Mouse (Mus musculus) stomach, adult 2 months (tissue): ENCODE data around the gene Gm8369. TPM values are rescaled to one million over a fixed set of nuclear protein-coding genes. Genes with fewer than 3 reads are reported as not detected.

Experiments
- polyA plus RNA-seq: library from polyadenylated mRNA; depleted of rRNA; stranded (reverse); fragments of >200 nt; gene quantifications from 2 replicates; pipeline ENCODE4 v1.2.3, GENCODE M21; 2012; rRNA removed

The Gm8369 gene
- 0.10 TPM in 1 of 2 replicates, not detected in the other for polyA plus RNA-seq

DNA sequence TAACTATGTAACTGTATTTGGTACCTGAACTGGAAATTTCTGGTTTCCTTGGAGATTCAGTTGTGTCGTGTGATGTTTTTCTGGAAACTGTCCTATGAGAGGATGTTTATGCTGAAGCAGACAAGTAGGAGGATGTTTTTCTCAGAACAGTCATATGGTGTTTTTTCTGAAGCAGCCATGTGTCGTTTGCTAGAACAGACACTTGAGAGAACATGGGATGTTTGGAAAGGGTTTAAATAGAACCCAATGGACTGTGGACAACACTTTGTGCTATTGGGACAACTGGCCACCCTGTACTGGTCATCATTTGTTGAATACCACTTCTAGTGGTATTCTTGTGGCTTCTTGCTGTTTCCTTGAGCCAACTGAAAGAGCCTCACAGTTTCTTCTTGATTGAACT is at the start of gene Gm8369:
Gene Gm8369, plus strand, starts transcription at position 193 of the 400 bp plus-strand sequence.

DNA sequence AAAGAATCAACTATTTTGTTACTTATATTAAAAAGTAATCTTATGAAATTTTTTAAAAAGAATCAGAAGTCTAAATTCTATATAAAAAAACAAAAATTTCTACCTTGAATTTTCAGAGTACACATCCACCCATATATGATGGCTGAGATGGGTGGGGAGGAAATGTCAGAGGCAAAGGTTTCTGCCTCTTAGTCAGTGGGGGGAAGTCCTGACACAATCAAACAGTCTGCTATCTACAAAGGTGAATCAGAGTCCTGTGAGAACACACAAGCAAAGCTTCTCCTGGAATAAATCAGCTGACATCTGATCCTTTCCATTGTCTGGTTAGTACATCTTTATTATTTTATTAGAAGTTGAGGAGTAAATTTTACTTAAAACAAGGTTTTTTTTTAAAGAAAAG is 42.4 kb upstream of the Gm8369 start, which contains the start of gene Ms4a4b:
Gene Ms4a4b, plus strand, starts transcription at position 216 of the 400 bp plus-strand sequence.

DNA sequence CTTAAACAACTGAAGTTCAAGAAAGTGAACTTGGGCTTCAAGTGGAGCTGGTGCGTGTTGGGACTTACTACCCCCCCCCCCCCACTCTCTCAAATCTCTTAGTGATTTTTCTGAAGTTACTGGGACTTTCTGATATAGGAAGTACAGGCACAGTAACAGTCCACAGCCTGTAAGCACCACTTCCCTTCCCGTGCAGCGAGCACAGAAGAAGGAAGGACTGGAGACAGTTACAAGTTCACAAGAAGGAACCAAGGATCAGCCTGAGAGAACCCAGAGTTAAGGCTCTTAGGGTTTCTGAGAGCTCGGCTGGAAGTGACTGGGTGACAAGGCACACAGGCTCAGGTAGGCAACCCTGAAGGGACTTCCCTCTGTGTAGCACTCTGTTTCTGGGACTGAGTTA is 16.5 kb upstream of the Gm8369 start, which contains the start of gene Ms4a6c:
Gene Ms4a6c, plus strand, starts transcription at position 152 of the 400 bp plus-strand sequence.

DNA sequence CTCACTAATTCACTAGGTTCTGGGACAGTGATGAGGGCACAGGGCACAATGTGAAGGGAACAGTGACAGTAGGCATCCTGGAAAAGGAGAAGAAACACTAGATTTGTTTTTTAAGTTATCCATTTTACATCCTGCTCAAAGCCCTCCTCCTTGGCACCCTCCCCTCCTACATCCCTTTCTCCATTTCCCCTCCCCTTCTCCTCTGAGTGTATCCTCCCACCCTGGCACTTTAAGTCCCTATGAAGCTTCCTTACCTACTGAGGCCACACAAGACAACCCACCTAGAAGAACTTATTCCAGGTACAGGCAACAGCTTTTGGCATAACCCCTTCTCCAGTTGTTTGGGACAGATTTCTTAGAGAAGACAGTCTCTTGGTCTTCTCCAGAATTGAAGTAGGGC is 30.5 kb downstream of the Gm8369 start, which contains the start of gene Ms4a6b:
Gene Ms4a6b, plus strand, starts transcription at position 267 of the 400 bp plus-strand sequence.

DNA sequence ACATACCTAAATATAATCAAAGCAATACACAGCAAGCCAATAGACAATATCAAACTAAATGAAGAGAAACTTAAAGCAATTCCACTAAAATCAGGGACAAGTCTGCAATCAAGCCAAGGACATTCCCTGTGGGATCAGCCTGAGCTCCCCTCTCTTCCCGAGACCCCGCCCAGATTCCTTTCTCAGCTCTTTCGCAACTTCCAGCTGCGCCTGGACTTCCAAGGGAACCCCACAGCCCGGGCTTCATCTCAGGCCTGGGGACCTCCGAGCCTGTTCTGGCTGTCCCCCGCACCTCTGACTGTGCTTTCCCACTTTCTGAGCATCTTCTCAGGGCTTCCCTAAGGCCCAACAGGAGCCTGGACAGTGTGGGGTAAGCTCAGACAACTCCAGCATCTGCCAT is 50.9 kb downstream of the Gm8369 start, which contains the start of gene Ms4a4d:
Gene Ms4a4d, plus strand, starts transcription at position 209 of the 400 bp plus-strand sequence.

Other genes with a start within 250 kb of the Gm8369 start
- not detected in 2 replicates for gene Ms4a1, start 219.7 kb upstream of the Gm8369 start, polyA plus RNA-seq
- not detected in 2 replicates for gene Ms4a5, start 202.1 kb upstream of the Gm8369 start, polyA plus RNA-seq
- gene Ms4a14, start 171.5 kb upstream of the Gm8369 start, polyA plus RNA-seq: 0.01 and 0.10 TPM in 2 replicates
- gene Ms4a7, start 149.8 kb upstream of the Gm8369 start, polyA plus RNA-seq: 0.42 TPM in 2 replicates
- 0.15 TPM in 1 of 2 replicates, not detected in the other for gene Ms4a4a, start 110.4 kb upstream of the Gm8369 start, polyA plus RNA-seq
- 0.12 TPM in 1 of 2 replicates, not detected in the other for gene Ms4a4c, start 81.2 kb upstream of the Gm8369 start, polyA plus RNA-seq
- gene Ms4a4b, start 42.4 kb upstream of the Gm8369 start, polyA plus RNA-seq: 0.02 and 0.06 TPM in 2 replicates
- 0.50 and 0.77 TPM in 2 replicates for gene Ms4a6c, start 16.6 kb upstream of the Gm8369 start, polyA plus RNA-seq
- gene Ms4a6b, start 30.6 kb downstream of the Gm8369 start, polyA plus RNA-seq: 0.23 and 0.65 TPM in 2 replicates
- 7.7 and 10.7 TPM in 2 replicates for gene Ms4a4d, start 50.9 kb downstream of the Gm8369 start, polyA plus RNA-seq
- 0.17 and 0.59 TPM in 2 replicates for gene Ms4a6d, start 118.9 kb downstream of the Gm8369 start, polyA plus RNA-seq
- gene Ms4a2, start 137.8 kb downstream of the Gm8369 start, polyA plus RNA-seq: 0.06 TPM in 1 of 2 replicates, not detected in the other
- gene Ms4a3, start 154.9 kb downstream of the Gm8369 start, polyA plus RNA-seq: not detected in 2 replicates
- gene Oosp2, start 174.6 kb downstream of the Gm8369 start, polyA plus RNA-seq: not detected in 2 replicates
- gene Oosp1, start 205.2 kb downstream of the Gm8369 start, polyA plus RNA-seq: not detected in 2 replicates
- not detected in 2 replicates for gene Oosp3, start 211.1 kb downstream of the Gm8369 start, polyA plus RNA-seq